Mouse (Mus musculus) testis, postnatal 14 days (tissue): ENCODE results near the gene Xirp1.

Source experiments
- DNase-seq: peaks from one replicate; pipeline ENCODE4 v3.0.0; 2021; ENCODE audit warnings: low spot score

The Xirp1 gene

DNA sequence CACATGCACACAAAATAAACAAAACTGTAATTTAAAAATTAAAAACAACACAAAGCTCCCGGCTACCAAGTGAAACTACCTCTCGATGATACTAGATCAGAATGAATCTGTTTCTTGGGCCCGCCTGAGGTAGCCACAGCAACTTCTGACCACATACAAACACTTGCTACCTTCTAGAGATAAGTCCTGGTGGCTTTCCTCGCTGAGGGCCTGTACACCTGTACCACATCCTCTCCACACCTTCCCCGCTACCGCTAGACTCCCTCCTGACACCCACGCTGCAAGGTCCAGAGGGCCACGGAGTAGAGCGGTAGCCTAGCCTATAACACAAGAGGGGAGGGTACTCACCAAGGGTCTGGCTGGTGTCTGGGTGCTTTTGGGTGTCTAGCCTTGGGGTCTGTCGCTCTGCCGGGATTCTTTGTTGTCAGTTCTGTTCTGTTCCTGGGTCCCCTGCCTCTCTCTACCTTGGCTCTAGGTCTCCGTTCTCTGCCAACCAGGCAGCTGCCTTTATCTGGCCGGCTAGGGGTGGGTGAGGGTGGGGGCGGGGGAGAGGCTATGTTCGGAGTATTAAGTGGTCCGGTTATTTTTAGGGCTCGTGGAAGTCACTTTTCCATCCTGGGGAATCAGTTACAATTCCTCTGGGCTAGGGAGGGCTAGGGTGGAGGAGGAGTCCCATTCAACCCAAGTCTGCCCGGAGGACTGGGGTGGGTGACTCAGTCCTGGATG lies at the start of gene Xirp1:
TSS of gene Xirp1 (minus strand) at position 513 of the 726 bp plus-strand sequence.
- DNase-seq, result no peak

- peak; percentile 62 for DNase-seq
Measured at GRCm38 (mm10) chr9:120073169-120073568, 49.8 kb upstream of the Xirp1 start.

DNA sequence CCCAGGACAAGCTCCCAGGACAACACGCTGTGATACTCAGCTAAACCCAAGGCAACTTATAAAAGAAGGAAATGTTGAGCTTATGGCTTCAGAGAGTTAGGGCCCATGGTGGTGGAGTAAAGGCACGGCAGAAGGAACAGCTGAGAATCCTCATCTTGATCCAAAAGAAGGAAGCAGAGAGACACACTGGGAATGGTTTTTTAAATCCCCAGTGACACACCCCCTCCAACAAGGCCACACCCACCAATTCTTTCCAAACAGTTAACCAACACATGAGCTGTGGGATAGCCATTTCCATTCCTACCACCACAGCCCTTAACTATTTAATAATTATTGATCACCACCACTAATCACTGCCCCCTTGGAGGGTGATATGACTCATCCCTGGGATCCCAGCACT lies 47.9 kb upstream of the Xirp1 start:
- no peak for DNase-seq

- DNase-seq, result no peak
Measured at GRCm38 (mm10) chr9:120069779-120070178, 46.4 kb upstream of the Xirp1 start, which contains the start of gene Cx3cr1. Cx3cr1 (minus strand) TSS chr9:120069879.

DNA sequence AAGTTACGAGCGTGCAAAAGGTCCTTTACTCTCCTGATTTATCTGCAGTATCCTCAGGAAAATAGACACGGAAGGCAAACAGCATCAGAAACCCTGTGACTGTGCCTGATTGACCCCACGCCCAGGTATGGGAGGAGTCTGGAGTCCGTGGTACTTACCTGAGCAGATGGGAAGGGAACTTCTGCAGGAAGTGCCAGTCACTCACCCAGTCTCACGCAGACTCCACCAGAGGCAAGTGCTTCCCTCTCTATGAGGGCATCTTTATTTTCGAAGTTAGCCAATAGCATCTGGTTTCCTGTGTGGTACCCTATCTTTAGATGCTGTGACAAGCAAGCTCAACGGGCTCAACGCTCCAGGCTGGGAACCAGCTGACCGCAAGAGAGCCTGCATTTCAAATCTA lies 44.6 kb upstream of the Xirp1 start:
- DNase-seq, result no peak

GRCm38 (mm10) chr9:120067609-120068008 lies 44.2 kb upstream of the Xirp1 start:
- DNase-seq, result no peak

- no peak for DNase-seq
Measured at GRCm38 (mm10) chr9:120064317-120064716, 40.9 kb upstream of the Xirp1 start.

- no peak for DNase-seq
Measured at GRCm38 (mm10) chr9:120058730-120059129, 35.3 kb upstream of the Xirp1 start.

- DNase-seq, result no peak
Measured at GRCm38 (mm10) chr9:120056201-120056600, 32.8 kb upstream of the Xirp1 start.

DNA sequence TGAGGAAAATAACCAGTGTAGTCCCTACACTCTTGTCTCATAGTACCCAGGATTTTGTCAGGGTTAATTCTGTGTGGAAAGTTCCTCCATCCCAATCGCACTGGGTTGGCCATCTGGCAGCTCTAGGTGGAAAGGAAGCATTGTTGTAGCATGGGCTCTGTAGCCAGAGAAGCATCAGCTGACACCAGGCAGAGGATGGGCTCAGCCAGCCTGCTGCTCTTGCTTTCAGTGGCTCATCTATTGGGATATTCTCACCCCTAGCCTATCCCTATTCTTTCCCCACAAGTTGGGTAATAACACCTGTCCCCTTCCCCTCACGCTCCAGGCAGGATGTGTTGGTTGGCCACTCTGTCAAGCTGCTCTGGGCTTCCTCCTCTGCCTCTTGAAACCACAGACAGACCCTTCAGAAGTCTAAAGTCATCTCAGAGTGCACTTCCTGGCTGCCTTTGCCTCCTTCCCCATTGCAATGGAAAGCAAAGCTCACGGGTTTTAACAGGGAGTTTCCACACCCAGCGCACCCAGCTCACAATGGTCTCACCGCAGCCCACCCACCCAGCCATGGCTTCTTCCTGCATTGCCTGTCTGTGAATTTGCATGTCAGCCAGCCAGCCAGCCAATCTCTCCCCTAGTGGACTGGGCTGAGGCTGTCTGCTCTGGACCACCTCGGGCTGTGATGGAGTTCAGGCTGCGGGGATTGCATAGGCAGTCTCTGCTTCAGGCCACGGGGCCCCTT lies 31.3 kb upstream of the Xirp1 start:
- no peak for DNase-seq

DNA sequence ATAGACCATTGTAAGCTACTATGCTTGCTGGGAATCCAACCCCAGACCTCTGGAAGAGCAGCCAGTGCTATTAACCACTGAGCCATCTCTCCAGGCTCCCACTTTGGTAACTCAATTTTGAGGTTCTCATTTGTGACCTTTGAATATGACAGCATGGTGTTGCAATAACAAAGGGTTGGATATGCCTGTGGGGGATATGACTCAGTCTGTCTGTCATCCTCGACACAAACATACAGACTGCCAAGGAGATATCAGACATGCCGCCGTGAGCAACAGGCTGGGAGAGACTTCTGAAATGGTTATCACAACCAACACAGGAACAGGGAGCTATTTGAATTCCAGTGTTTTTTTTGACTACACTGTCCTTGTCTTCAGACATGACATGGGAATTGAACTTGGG lies 26.0 kb upstream of the Xirp1 start:
- DNase-seq, result no peak

DNA sequence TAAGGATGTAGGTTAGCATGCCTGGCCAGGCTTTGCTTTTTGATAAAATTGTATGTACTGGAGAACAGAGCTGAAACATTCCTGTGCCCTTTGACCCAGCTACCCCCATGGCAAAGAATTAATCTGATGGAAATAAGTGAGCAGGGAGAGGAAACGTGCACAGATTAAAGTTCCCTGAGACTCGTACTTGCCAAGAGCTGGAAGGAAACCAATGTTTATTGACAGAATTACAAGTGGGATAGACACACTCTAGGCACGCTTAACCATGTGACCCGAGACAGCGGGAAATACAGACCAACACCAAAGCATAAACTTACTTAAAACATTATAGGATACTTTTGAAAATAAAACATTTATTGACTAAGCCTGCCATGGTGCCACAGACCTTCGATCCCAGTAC lies 25.1 kb upstream of the Xirp1 start:
- no peak for DNase-seq

DNA sequence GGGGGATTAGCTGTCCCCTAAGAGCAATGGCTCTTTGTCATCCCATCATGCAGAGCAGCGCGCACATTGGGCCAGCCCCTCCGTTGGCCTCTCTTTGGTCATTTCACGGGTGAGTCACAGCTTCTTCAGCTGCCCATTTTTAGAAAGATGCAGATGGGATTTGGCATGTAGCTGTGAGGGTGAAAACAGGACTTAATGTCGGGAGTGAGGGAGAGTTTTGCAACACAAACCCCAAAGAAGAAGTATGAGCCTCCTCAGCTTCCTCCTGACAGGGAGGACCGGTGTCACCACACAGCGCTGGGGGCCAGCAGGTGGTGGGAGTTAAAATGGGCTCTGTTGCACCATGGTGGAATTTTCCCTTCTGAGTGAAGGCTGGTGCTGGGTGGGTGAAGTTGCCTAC lies 19.7 kb upstream of the Xirp1 start:
- no peak for DNase-seq

DNA sequence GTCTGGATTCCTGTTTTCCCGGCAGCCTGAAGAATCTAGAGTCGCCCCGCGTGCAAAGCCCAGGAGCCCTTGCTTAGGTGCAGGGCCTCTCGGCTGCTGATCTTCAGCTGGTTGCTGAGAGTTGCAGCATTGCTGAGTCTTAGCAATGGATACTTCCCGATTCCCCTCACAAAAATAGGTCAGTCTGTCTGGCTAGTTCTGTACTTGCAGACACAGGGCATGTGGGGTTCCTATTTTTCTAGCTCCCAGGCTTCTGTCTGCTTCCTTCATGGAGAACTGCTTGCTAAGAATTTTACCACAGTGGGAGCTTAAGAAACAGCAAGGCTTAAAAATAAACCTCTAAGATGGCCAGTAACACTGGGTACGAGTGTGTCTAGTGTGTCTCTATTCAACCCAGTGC lies 14.0 kb upstream of the Xirp1 start:
- DNase-seq, result no peak

DNA sequence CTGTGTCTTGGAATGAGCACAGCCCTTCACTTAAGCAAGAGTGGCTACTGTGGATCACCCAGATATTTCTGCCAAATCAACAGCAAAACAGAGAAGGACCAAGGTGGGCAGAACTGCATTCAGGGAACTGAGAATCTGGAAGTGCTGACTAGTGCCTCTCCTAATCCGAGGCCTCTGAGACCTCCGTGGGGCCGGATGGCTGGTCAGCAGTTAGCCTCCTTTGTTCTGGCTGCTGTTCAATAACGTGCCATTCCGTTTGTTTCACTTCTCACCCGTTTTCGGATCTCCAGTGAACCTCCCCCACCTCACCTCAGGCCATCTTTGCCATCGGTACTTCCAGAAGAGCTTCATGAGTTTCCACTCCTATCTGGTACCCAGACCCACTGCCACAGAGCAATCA lies 11.0 kb upstream of the Xirp1 start:
- DNase-seq, result no peak

DNA sequence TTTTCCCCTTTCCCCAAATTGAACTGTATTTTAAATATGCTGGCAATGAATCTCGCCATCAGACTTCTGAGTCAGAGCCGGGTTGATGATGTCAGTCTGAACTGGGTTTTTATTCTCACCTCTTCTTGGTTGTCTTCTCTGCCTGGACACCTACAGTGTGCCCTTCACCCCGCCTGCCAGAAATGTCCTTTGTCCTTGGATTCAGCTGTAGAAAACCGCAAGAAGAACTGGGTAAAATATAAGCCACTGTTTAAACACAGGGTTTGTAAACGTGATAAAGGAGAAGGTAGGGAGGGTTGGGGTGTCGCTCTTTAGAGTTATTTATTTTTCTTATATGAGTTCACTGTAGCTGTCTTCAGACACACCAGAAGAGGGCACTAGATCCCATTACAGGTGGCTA lies 9.3 kb upstream of the Xirp1 start:
- no peak for DNase-seq

DNA sequence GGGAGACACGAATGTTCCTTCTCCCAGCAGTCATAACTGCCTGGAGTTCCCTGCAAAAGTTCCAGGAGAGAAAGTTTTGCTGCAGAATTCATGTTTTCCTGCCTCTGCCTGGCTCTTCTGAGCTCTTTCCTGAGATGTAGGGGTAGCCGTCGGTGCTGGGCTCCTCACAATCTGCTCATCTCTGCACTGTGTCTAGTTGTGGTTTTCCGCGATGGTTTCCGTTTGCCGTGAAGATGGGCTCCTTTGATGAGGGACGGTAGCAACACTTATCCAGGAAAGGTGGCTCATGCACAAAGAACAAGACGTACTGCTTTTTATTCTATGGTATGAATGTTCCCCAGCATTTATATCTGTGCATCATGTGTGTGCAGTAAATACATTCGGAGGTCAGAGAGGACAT lies 7.0 kb upstream of the Xirp1 start:
- no peak for DNase-seq

DNA sequence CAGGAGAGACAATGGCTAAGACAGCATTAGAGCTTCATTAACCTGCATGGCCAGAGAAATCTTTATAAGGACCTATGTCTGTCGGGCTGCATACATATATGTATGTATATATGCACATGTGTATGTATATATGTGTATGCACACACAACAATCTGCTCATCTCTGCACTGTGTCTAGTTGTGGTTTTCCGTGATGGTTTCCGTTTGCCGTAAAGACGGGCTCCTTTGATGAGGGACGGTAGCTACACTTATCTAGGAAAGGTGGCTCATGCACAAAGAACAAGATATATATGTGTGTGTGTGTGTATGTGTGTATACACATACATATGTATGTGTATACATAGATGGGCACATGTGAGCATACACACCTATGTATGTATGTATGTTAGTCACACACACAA lies 6.5 kb upstream of the Xirp1 start:
- DNase-seq, result no peak

DNA sequence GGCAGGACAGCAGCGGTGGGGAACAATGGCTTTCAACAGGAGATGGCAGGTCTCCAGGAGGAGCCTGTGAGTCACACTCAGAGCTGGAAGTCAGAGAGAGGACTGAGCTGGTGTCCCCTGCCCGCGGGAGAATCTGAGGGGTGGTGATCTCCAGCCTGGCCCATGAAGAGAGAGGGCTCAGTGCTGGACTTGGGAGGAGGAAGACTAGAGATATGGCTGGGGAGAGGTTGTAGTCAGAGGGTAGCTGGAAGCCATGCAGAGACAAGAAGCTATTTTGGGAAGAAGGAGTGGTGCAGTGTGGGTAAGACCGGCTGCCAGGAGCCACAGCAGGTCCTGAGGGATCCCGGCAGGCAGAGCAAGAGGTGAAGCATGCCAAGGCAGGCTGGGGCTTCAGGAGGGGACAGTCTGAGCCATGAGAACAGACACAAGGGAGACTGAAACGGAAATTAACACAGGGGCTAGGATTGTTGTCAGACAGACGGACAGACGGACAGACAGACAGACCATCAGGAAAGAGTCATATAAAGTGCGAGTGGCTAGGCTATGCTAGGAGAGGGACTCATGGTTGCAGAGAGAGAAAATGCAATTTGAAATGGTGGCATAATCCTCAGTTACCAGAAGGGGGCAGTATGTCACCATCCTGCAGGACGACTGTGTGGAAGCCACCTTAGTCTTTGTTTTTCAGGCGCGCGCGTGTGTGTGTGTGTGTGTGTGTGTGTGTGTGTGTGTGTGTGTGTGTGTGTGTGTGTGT lies 4.2 kb upstream of the Xirp1 start:
- no peak for DNase-seq

DNA sequence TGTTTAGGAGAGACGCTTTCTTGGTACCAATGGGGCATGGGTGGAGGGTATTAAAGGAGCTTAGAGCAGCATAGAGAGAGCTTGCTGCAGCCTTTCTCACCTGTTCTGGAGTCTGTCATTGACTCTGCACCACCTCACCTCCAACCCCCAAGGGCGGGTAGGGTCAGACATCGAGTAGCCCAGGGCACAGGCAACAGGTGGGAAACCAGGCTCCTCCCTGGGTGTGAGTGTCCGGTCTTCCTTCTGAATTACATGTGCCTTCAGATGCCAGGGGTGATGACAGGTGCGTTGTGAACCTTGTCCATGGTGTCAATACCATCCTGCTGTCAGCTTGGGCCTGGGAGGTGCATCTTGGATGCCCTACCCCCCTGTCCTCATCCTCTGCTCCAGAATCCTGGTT lies 1.2 kb upstream of the Xirp1 start:
- no peak for DNase-seq

DNA sequence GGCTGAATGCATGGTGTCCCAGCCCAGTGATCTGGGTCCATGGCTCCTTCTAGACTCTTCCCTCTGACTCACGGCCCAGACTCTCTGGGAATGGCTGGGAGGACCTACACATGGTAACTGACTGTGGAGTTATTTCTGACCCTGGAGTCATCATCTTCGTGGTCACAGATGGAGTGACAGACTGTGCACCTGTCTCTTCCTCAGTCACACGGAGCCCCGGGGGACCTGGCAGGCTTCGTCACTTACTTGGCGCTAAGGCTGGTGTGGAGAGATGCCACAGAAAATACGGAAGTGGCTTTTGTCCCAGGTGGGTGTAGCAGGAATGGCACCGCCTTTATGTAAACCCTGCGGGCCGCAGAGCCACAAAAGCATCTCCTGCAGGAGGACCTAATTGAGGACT lies 773 bp upstream of the Xirp1 start:
- no peak for DNase-seq

- DNase-seq, result no peak
Measured at GRCm38 (mm10) chr9:120021164-120021563, 2.2 kb downstream of the Xirp1 start.

DNA sequence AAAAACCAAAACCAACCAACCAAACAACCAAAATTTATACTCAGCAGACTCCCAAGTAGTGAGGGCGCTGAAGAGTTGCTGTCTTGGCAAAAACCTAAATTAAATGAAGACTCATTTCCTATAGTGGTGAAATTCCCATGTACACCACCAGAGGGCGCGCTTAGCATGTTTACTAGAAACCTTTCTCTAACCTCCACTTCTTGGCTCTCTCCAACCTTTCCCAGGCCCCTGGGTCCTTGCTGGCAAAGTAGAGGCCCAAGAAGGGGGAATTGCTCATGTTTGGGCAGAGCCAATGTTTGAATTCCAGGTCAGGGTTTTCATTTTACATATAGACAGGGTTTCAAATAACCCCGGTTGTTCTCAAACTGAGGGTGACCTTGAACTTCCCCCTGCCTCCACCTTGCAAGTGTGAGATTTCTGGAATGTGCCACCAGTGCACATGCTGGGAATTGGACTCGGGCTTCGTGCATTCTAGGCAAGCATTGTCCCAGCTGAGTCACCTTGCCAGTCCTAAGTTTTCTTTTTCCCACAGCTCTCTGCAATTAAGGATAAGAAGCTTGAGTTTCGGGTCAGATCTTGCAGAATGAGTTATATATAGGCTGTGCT lies 3.0 kb downstream of the Xirp1 start:
- peak; percentile 54 for DNase-seq
